Mouse (Mus musculus) embryonic facial prominence, embryonic 15.5 days (tissue): Measurements from ENCODE around the gene Tbc1d17. TPM values are rescaled to one million over a fixed set of nuclear protein-coding genes. Genes with fewer than 3 reads are reported as not detected.

ENCODE experiments used
- ATAC-seq: fragments of 200-750 bp; cut with Nextera tagmentation; 2 replicates; pipeline ENCODE4 v1.8.0; 2017; ENCODE audit warnings: low read depth, moderate TSS enrichment; ENCODE audit not compliant: insufficient number of reproducible peaks, low FRiP score, low TSS enrichment
- H3K27ac ChIP-seq: fragments of 300-500 bp; sonication (generic); replicated peaks from 2 replicates; pipeline ENCODE4 v1.5.1; 2015; ENCODE audit warnings: mild to moderate bottlenecking, inconsistent platforms
- H3K27me3 ChIP-seq: fragments of 300-500 bp; sonication (generic); 2 replicates; pipeline ENCODE4 v1.6.1; 2015; ENCODE audit warnings: inconsistent platforms
- H3K36me3 ChIP-seq: fragments of 300-500 bp; sonication (generic); 2 replicates; pipeline ENCODE4 v1.6.1; 2015; ENCODE audit warnings: mild to moderate bottlenecking, inconsistent platforms
- H3K4me1 ChIP-seq: fragments of 300-500 bp; sonication (generic); 2 replicates; pipeline ENCODE4 v1.6.1; 2015; ENCODE audit warnings: inconsistent platforms
- H3K4me2 ChIP-seq: fragments of 300-500 bp; sonication (generic); replicated peaks from 2 replicates; pipeline ENCODE4 v1.6.1; 2015; ENCODE audit warnings: mild to moderate bottlenecking, inconsistent platforms
- H3K4me3 ChIP-seq: fragments of 300-500 bp; sonication (generic); replicated peaks from 2 replicates; pipeline ENCODE4 v1.5.1; 2015; ENCODE audit warnings: mild to moderate bottlenecking, inconsistent platforms
- H3K9ac ChIP-seq: fragments of 300-500 bp; sonication (generic); 2 replicates; pipeline ENCODE4 v1.6.1; 2015; ENCODE audit warnings: inconsistent platforms
- H3K9me3 ChIP-seq: fragments of 300-500 bp; sonication (generic); replicated peaks from 2 replicates; pipeline ENCODE4 v1.6.1; 2016; ENCODE audit warnings: inconsistent platforms
- WGBS: fragments of 180-500 bp; shearing (Covaris S2); methylation state at CpG from one replicate; pipeline ENCODE4 v1.1.7; 2015; 5-methylcytosine and 5-hydroxymethylcytosine counted together
- microRNA counts: library from miRNA; unstranded; fragments of <30 nt; microRNA quantifications from one replicate; lab custom pipeline; 2016
- microRNA-seq: library from miRNA; unstranded; fragments of <30 nt; microRNA quantifications from one replicate; pipeline ENCODE4, GENCODE M21; 2016; ENCODE audit warnings: borderline number of aligned reads
- polyA plus RNA-seq: library from polyadenylated mRNA; unstranded; fragments of >200 nt; fragmentation: Nextera tagmentation; extraction: Ambion mirVana; gene quantifications from 2 replicates; pipeline ENCODE4 v1.2.1, GENCODE M21; 2015

The Tbc1d17 gene
- polyA plus RNA-seq, 1 experiment from 2014 or later: 89.3 TPM

GRCm38 (mm10) chr7:44812651-44813325, 36.1 kb downstream of the Tbc1d17 start:
- H3K4me1 ChIP-seq: peaks cover 17% of the 10 kb centered on the region
- H3K27ac ChIP-seq: no peak overlapping the region
- H3K9ac ChIP-seq: no peak overlapping the region
- H3K9me3 ChIP-seq: no peaks in the 10 kb centered on the region
- no peak overlapping the region for H3K4me2 ChIP-seq
- 91% methylated on average over 18 of the region's 20 CpGs for WGBS
- ATAC-seq: no peak
- H3K27me3 ChIP-seq: no peaks in the 10 kb centered on the region
- no peak overlapping the region for H3K4me3 ChIP-seq
- H3K36me3 ChIP-seq: peaks cover 27% of the 10 kb centered on the region

- no peaks in the 10 kb centered on the region for H3K27me3 ChIP-seq
- H3K27ac ChIP-seq: no peak overlapping the region
- WGBS: 84% methylated on average over 7 of the region's 7 CpGs
- no peak for ATAC-seq
- no peaks in the 10 kb centered on the region for H3K9me3 ChIP-seq
- H3K4me3 ChIP-seq: no peak overlapping the region
- H3K4me2 ChIP-seq: no peak overlapping the region
- H3K9ac ChIP-seq: no peak overlapping the region
- H3K36me3 ChIP-seq: peaks cover 27% of the 10 kb centered on the region
- peaks cover 10% of the 10 kb centered on the region; the same call in 1 of the 2 replicates for H3K4me1 ChIP-seq
Observed at GRCm38 (mm10) chr7:44810819-44811557, 37.9 kb downstream of the Tbc1d17 start.

GRCm38 (mm10) chr7:44810365-44810764, 38.5 kb downstream of the Tbc1d17 start:
- WGBS: 74% methylated on average over 4 of the region's 4 CpGs
- no peak for ATAC-seq

GRCm38 (mm10) chr7:44809466-44809865, 39.4 kb downstream of the Tbc1d17 start:
- no peak overlapping the region for H3K4me2 ChIP-seq
- no peak for ATAC-seq
- H3K36me3 ChIP-seq: peaks cover 27% of the 10 kb centered on the region
- H3K9ac ChIP-seq: no peak overlapping the region
- H3K9me3 ChIP-seq: no peaks in the 10 kb centered on the region
- H3K27ac ChIP-seq: no peak overlapping the region
- 0 out of 2 replicates have a peak, but pooled peaks cover under 1% of the 10 kb centered on the region for H3K4me1 ChIP-seq
- H3K4me3 ChIP-seq: no peak overlapping the region
- WGBS: 92% methylated on average over 3 of the region's 3 CpGs
- H3K27me3 ChIP-seq: no peaks in the 10 kb centered on the region

More at GRCm38 (mm10) chr7:44810365-44810764, 38.5 kb downstream of the Tbc1d17 start:
- H3K4me1 ChIP-seq: peaks cover 9% of the 10 kb centered on the region; the same call in 1 of the 2 replicates
- H3K4me3 ChIP-seq: no peak overlapping the region
- no peak overlapping the region for H3K9ac ChIP-seq
- H3K27ac ChIP-seq: no peak overlapping the region
- no peaks in the 10 kb centered on the region for H3K27me3 ChIP-seq
- no peak overlapping the region for H3K4me2 ChIP-seq
- no peaks in the 10 kb centered on the region for H3K9me3 ChIP-seq
- H3K36me3 ChIP-seq: peaks cover 27% of the 10 kb centered on the region

- H3K9me3 ChIP-seq: no peaks in the 10 kb centered on the region
- 74% methylated on average over 2 of the region's 2 CpGs for WGBS
- no peak overlapping the region for H3K4me3 ChIP-seq
Observed at GRCm38 (mm10) chr7:44808927-44809326, 40.0 kb downstream of the Tbc1d17 start.

GRCm38 (mm10) chr7:44792781-44793180, 56.1 kb downstream of the Tbc1d17 start:
- 74% methylated on average over 6 of the region's 6 CpGs for WGBS

More at GRCm38 (mm10) chr7:44808927-44809326, 40.0 kb downstream of the Tbc1d17 start:
- no peak for ATAC-seq
- Histone ChIP-seq H3K27me3 (no peaks in the 10 kb centered on the region), H3K4me2 (no peak overlapping the region), H3K9ac (no peak overlapping the region), H3K27ac (no peak overlapping the region), H3K4me1 (no peaks in the 10 kb centered on the region), H3K36me3 (peaks cover 24% of the 10 kb centered on the region)

GRCm38 (mm10) chr7:44790066-44790465, 58.8 kb downstream of the Tbc1d17 start:
- no peaks in the 10 kb centered on the region for H3K36me3 ChIP-seq
- H3K4me3 ChIP-seq: no peak overlapping the region
- no peak for ATAC-seq
- no peak overlapping the region for H3K27ac ChIP-seq
- no peaks in the 10 kb centered on the region for H3K9me3 ChIP-seq
- H3K4me2 ChIP-seq: no peak overlapping the region
- no peak overlapping the region for H3K9ac ChIP-seq
- no peaks in the 10 kb centered on the region for H3K4me1 ChIP-seq
- no peaks in the 10 kb centered on the region; the same call in 1 of the 2 replicates for H3K27me3 ChIP-seq
- 51% methylated on average over 4 of the region's 4 CpGs for WGBS

More at GRCm38 (mm10) chr7:44792781-44793180, 56.1 kb downstream of the Tbc1d17 start:
- H3K36me3 ChIP-seq: no peaks in the 10 kb centered on the region
- H3K27ac ChIP-seq: no peak overlapping the region
- no peak overlapping the region for H3K4me3 ChIP-seq
- H3K4me2 ChIP-seq: no peak overlapping the region
- ATAC-seq: no peak
- no peaks in the 10 kb centered on the region; the same call in 1 of the 2 replicates for H3K27me3 ChIP-seq
- no peak overlapping the region for H3K9ac ChIP-seq
- H3K4me1 ChIP-seq: no peaks in the 10 kb centered on the region
- no peaks in the 10 kb centered on the region for H3K9me3 ChIP-seq

GRCm38 (mm10) chr7:44789531-44789930, 59.3 kb downstream of the Tbc1d17 start:
- Histone ChIP-seq H3K27ac (no peak overlapping the region), H3K4me1 (no peaks in the 10 kb centered on the region)

More at GRCm38 (mm10) chr7:44789531-44789930, 59.3 kb downstream of the Tbc1d17 start:
- no peak overlapping the region for H3K9ac ChIP-seq
- no peak overlapping the region for H3K4me2 ChIP-seq
- H3K36me3 ChIP-seq: no peaks in the 10 kb centered on the region
- WGBS: 74% methylated on average over 3 of the region's 3 CpGs
- H3K27me3 ChIP-seq: no peaks in the 10 kb centered on the region; the same call in 1 of the 2 replicates
- no peak overlapping the region for H3K4me3 ChIP-seq
- no peak; the same call in 1 of the 2 replicates for ATAC-seq
- no peaks in the 10 kb centered on the region for H3K9me3 ChIP-seq

MicroRNA genes within 50 kb of the gene (microRNA counts, 519-probe panel; counts per million panel counts)
- not detected for microRNA mmu-miR-707 (lab: Ali Mortazavi, UCI)

Small RNA genes within 50 kb of the gene (microRNA-seq; reads per million reads assigned to microRNA genes)
- not detected for gene Mir707

Other genes with a start within 250 kb of the Tbc1d17 start
- gene Myh14, start 178.2 kb downstream of the Tbc1d17 start, polyA plus RNA-seq: 20.0 and 23.0 TPM in 2 replicates
- not detected in 2 replicates for gene Izumo2, start 140.3 kb downstream of the Tbc1d17 start, polyA plus RNA-seq
- 32.9 and 35.2 TPM in 2 replicates for gene Vrk3, start 100.7 kb downstream of the Tbc1d17 start, polyA plus RNA-seq
- 1.4 and 1.8 TPM in 2 replicates for gene Zfp473, start 98.0 kb downstream of the Tbc1d17 start, polyA plus RNA-seq
- 83.9 and 84.0 TPM in 2 replicates for gene Nup62, start 33.0 kb downstream of the Tbc1d17 start, polyA plus RNA-seq
- gene Il4i1, start 32.7 kb downstream of the Tbc1d17 start, polyA plus RNA-seq: 0.88 and 1.6 TPM in 2 replicates
- gene Atf5, start 32.4 kb downstream of the Tbc1d17 start, polyA plus RNA-seq: 12.4 and 14.7 TPM in 2 replicates
- gene Akt1s1, start 88 bp downstream of the Tbc1d17 start, polyA plus RNA-seq: 124 and 127 TPM in 2 replicates
- 30.4 and 37.3 TPM in 2 replicates for gene Pnkp, start 8.1 kb upstream of the Tbc1d17 start, polyA plus RNA-seq
- 428 and 442 TPM in 2 replicates for gene Ptov1, start 20.7 kb upstream of the Tbc1d17 start, polyA plus RNA-seq
- 110 and 122 TPM in 2 replicates for gene Med25, start 43.6 kb upstream of the Tbc1d17 start, polyA plus RNA-seq
- gene Fuz, start 47.0 kb upstream of the Tbc1d17 start, polyA plus RNA-seq: 29.4 and 30.1 TPM in 2 replicates
- gene Ap2a1, start 80.4 kb upstream of the Tbc1d17 start, polyA plus RNA-seq: 73.0 and 76.2 TPM in 2 replicates
- gene Tsks, start 94.1 kb upstream of the Tbc1d17 start, polyA plus RNA-seq: 0.23 TPM in 1 of 2 replicates, not detected in the other
- gene Cpt1c, start 125.8 kb upstream of the Tbc1d17 start, polyA plus RNA-seq: 30.0 and 35.8 TPM in 2 replicates
- gene Prmt1, start 137.5 kb upstream of the Tbc1d17 start, polyA plus RNA-seq: 455 and 479 TPM in 2 replicates
- gene Irf3, start 148.6 kb upstream of the Tbc1d17 start, polyA plus RNA-seq: 109 and 110 TPM in 2 replicates
- gene Bcl2l12, start 149.6 kb upstream of the Tbc1d17 start, polyA plus RNA-seq: 59.1 and 67.7 TPM in 2 replicates
- 40.7 and 41.9 TPM in 2 replicates for gene Scaf1, start 167.3 kb upstream of the Tbc1d17 start, polyA plus RNA-seq
- 41.3 and 47.6 TPM in 2 replicates for gene Rras, start 168.9 kb upstream of the Tbc1d17 start, polyA plus RNA-seq
- 11.9 and 12.1 TPM in 2 replicates for gene Prr12, start 203.8 kb upstream of the Tbc1d17 start, polyA plus RNA-seq
- gene Nosip, start 213.3 kb upstream of the Tbc1d17 start, polyA plus RNA-seq: 68.5 and 73.6 TPM in 2 replicates
- gene Prrg2, start 213.6 kb upstream of the Tbc1d17 start, polyA plus RNA-seq: 26.0 and 26.9 TPM in 2 replicates
- 520 and 531 TPM in 2 replicates for gene Rcn3, start 243.1 kb upstream of the Tbc1d17 start, polyA plus RNA-seq